Mouse (Mus musculus) fibroblast of lung, adult 2 months (primary cell): ENCODE measurements at regions not wholly inside any gene's neighbourhood (a gene's known extent, or its start where the extent isn't known, plus 50 kb on each side); places are given as distances from the start of the nearest gene placed in this dataset.

ENCODE experiments used
- DNase-seq: peaks from one replicate; pipeline ENCODE4 v3.0.0-alpha.2; 2011; ENCODE audit warnings: low read depth

- DNase-seq = no peak
Measured at GRCm38 (mm10) chr14:89844888-89845287, 1373.7 kb upstream of the Pcdh20 start.

- DNase-seq = no peak
Measured at GRCm38 (mm10) chr14:89826731-89827130, 1355.5 kb upstream of the Pcdh20 start.

DNA sequence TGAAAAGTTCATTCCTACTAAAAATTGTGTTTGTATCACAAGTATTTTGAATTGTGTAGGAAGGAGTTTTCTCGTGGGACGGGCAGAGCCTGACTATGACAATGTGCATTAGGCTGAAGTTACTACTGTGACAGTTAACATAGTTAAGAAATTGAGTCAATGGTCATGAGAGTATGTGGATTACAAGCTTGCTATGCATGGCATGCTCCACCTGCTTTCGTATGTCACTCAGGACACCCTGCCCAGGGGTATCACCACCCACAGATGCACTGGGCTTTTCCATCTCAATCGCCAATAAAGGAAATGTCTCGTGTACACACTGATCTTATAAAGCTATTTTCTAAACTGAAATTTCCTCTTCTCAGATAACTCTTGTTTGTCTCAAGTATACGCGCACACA, 1354.8 kb upstream of the Pcdh20 start:
- no peak for DNase-seq

- no peak for DNase-seq
Measured at GRCm38 (mm10) chr14:89823436-89823835, 1352.2 kb upstream of the Pcdh20 start.

DNA sequence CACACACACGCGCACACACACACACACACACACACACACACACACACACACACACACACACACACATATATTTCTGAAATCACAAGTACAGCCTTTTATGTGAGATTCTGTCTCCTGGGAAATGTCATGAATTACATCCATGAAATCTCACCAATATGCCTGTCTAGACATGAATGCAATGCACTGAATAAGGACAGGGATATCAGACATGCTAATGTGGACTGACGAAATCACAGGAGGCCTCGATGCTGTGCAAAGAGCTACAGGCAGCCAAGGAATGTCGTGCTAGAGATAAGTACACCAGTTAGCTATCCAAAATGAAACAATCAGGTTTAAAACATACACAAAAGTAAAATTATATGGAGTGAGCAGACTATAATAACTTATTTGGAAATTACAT, 1351.0 kb upstream of the Pcdh20 start:
- no peak for DNase-seq

DNA sequence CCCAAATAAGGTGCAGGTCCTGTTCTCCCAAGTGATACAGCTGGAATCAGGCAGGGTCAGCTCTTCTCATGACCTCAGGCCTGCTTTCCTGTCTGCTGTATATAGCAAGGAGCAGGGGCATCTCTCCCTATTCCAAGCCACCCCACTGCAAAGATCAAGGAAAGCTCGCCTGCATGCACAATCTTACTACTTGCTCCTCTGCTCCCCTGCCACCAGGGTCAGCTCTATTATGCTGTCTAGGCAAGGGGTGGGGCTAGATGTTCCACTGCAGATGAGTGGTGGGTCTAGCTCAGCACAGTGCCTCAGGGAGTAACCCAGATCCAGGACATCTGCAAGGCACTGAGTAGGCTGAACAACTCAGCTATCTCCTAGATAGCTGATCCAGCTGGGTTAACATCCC, 1335.6 kb upstream of the Pcdh20 start:
- no peak for DNase-seq

DNA sequence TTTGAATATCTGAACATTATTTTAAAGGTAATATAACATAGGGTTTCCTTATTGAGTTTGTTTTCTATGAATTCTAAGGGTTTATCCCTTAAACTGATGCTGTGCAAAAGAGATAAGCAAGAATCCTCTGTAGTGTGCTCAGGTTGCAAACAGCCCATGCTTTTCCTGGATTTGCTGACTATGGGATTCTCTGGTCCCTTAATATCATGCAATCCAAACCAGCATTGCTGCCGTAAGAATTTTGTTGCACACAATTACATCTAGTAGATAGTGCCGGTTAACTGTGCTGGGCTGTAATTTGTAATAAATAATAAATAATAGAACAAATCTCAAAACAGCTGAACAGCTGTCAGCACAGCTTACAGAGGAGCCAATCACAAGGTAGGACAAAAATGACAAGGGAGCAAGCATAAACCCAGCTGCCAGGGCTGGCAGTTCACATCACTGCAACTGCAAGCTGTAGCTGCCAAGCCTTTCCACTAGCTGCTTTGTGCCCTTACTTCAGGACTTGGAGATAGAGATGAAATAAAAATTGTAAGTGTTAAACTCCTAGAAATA, 1333.6 kb upstream of the Pcdh20 start:
- no peak for DNase-seq

GRCm38 (mm10) chr14:89755831-89756230, 1284.6 kb upstream of the Pcdh20 start:
- DNase-seq = peak; percentile 49

- no peak for DNase-seq
Measured at GRCm38 (mm10) chr14:89713711-89714110, 1242.5 kb upstream of the Pcdh20 start.
